Mouse (Mus musculus): ENCODE results near the gene Catip.

GRCm38 (mm10) chr1:74387386-74387988, 25.6 kb downstream of the Catip start:
- TF ChIP-seq CTCF (IDR thresholded peaks at IDR 0.05; ENCODE audit: extremely low read depth, insufficient read length, insufficient replicate concordance, low read depth, low read length) (no peak), POLR2A (IDR thresholded peaks at IDR 0.05; ENCODE audit: low read depth, low read length) (no peak)
